Mouse (Mus musculus): ENCODE results near the gene Ulk3.
A peak's percentile ranks its signal among the peaks of the same experiment; 100 is the strongest.

Gene Ulk3

GRCm38 (mm10) chr9:57589224-57590126 lies at the start of gene Ulk3:
Ulk3 (plus strand) TSS chr9:57589452.
- DNase-seq (ENCODE audit: low read depth in 1 of 2, low spot score in 2 of 2), result peak; percentile 21 to 50

GRCm38 (mm10) chr9:57539550-57539949 lies 49.7 kb upstream of the Ulk3 start:
- no peak for DNase-seq (ENCODE audit: low read depth in 1 of 2, low spot score in 2 of 2)

GRCm38 (mm10) chr9:57541312-57541711 lies 47.9 kb upstream of the Ulk3 start:
- no peak for DNase-seq (ENCODE audit: low read depth in 1 of 2, low spot score in 2 of 2)

GRCm38 (mm10) chr9:57543951-57544350 lies 45.3 kb upstream of the Ulk3 start:
- no peak for DNase-seq (ENCODE audit: low read depth in 1 of 2, low spot score in 2 of 2)

- DNase-seq (ENCODE audit: low read depth in 1 of 2, low spot score in 2 of 2), result no peak
Measured at GRCm38 (mm10) chr9:57547287-57547686, 42.0 kb upstream of the Ulk3 start.

GRCm38 (mm10) chr9:57547869-57548268 lies 41.4 kb upstream of the Ulk3 start:
- DNase-seq (ENCODE audit: low read depth in 1 of 2, low spot score in 2 of 2), result no peak

GRCm38 (mm10) chr9:57549186-57549585 lies 40.1 kb upstream of the Ulk3 start:
- no peak for DNase-seq (ENCODE audit: low read depth in 1 of 2, low spot score in 2 of 2)

GRCm38 (mm10) chr9:57550126-57550862 lies 39.0 kb upstream of the Ulk3 start:
- no peak for DNase-seq (ENCODE audit: low read depth in 1 of 2, low spot score in 2 of 2)

GRCm38 (mm10) chr9:57552139-57552887 lies 36.9 kb upstream of the Ulk3 start, which contains the start of gene Mpi:
Mpi (minus strand) TSS chr9:57552763.
- DNase-seq (ENCODE audit: low read depth in 1 of 2, low spot score in 2 of 2), result no peak

GRCm38 (mm10) chr9:57553119-57553518 lies 36.1 kb upstream of the Ulk3 start:
- no peak for DNase-seq (ENCODE audit: low read depth in 1 of 2, low spot score in 2 of 2)

GRCm38 (mm10) chr9:57554753-57555152 lies 34.5 kb upstream of the Ulk3 start:
- DNase-seq (ENCODE audit: low read depth in 1 of 2, low spot score in 2 of 2), result no peak

GRCm38 (mm10) chr9:57557215-57557614 lies 32.0 kb upstream of the Ulk3 start:
- DNase-seq (ENCODE audit: low read depth in 1 of 2, low spot score in 2 of 2), result no peak

GRCm38 (mm10) chr9:57558625-57559024 lies 30.6 kb upstream of the Ulk3 start:
- DNase-seq (ENCODE audit: low read depth in 1 of 2, low spot score in 2 of 2), result no peak

- no peak for DNase-seq (ENCODE audit: low read depth in 1 of 2, low spot score in 2 of 2)
Measured at GRCm38 (mm10) chr9:57559568-57559967, 29.7 kb upstream of the Ulk3 start.

GRCm38 (mm10) chr9:57560263-57560662 lies 29.0 kb upstream of the Ulk3 start:
- DNase-seq (ENCODE audit: low read depth in 1 of 2, low spot score in 2 of 2), result no peak

GRCm38 (mm10) chr9:57560861-57561710 lies 28.2 kb upstream of the Ulk3 start, which contains the start of gene Scamp2:
Scamp2 (plus strand) TSS chr9:57560943.
- DNase-seq (ENCODE audit: low read depth in 1 of 2, low spot score in 2 of 2), result peak; percentile 75 to 92

GRCm38 (mm10) chr9:57561711-57562099 lies 27.5 kb upstream of the Ulk3 start:
- peak in 1 of 2 experiments; percentile 51 for DNase-seq (ENCODE audit: low read depth in 1 of 2, low spot score in 2 of 2)

- DNase-seq (ENCODE audit: low read depth in 1 of 2, low spot score in 2 of 2), result no peak
Measured at GRCm38 (mm10) chr9:57562896-57563372, 26.3 kb upstream of the Ulk3 start.

- DNase-seq (ENCODE audit: low read depth in 1 of 2, low spot score in 2 of 2), result no peak
Measured at GRCm38 (mm10) chr9:57564609-57565008, 24.6 kb upstream of the Ulk3 start.

- peak; percentile 30 for DNase-seq (ENCODE audit: low read depth in 1 of 2, low spot score in 2 of 2)
Measured at GRCm38 (mm10) chr9:57565741-57566221, 23.5 kb upstream of the Ulk3 start.
